ENCODE assay signal across 17 mouse cellular contexts in the genomic region with DNA sequence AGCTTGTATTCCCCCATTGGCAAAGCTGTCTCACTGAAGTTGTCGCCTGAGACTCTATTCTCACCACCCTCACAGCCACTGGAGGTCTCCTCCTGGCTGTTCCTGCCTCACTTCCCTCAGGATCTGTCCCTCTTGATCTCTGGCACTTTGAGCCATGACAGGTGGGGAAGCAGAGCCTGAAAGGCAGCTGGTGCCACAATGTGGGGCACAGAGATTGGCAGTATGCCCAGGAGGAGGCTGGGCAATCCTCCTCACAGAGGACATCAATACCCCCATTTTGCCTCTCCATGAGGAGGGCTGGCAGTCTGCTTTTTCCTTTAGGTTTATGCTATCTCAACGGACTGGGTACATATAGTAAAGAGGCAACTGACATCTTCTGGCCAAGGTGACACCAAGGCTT.
DNase-seq lines count a peak whose midpoint lies in the region; ATAC-seq and TF ChIP-seq lines count a peak whose summit lies in the region.
"Had no signal": no experiment of that assay in that cellular context is flagged by ENCODE, and none has a peak within 500 bp of the region (broad histone marks: within the 10 kb centered on the region; RNA-seq: fewer than 3 reads in every experiment).

No protein-coding gene starts in this region.

- no peaks in the 10 kb centered on the region for H3K9me3 ChIP-seq in hindbrain, postnatal 0 days (ENCODE audit: low read length)
- H3K9me3 ChIP-seq in hindbrain, embryonic 14.5 days (ENCODE audit: control insufficient read depth, low read length) = no peaks in the 10 kb centered on the region
- H3K9me3 ChIP-seq: heart, embryonic 15.5 days; midbrain, embryonic 13.5 days; neural tube, embryonic 12.5 days had no signal

- peak; percentile 1 for DNase-seq in adrenal gland, postnatal 25 days
- no peak for DNase-seq in adrenal gland, postnatal 10 days
- DNase-seq in hindbrain, postnatal 0 days (ENCODE audit: low spot score) = peak; percentile 59
- no peak for DNase-seq in hindbrain, embryonic 14.5 days (ENCODE audit: low spot score)
- peak; percentile 75 for DNase-seq in cerebellum, adult 11-12 months
- DNase-seq in cerebellum, postnatal 36 days = peak; percentile 20 to 37
- DNase-seq in lung, postnatal 4 days = no peak
- DNase-seq: adrenal gland, adult 8-10 months; kidney, adult 8-10 months; liver, postnatal 0 days; lung, postnatal 36 days had no signal

- ATAC-seq in hindbrain, postnatal 0 days = peak; percentile 71
- no peak; the same call in 1 of the 2 replicates for ATAC-seq in hindbrain, embryonic 14.5 days (ENCODE audit: low FRiP score)
- no peak for ATAC-seq in megakaryocyte, adult 5-6 weeks (ENCODE audit: poor library complexity, severe bottlenecking)
- ATAC-seq: liver, postnatal 0 days had no signal

- no peak overlapping the region for H3K9ac ChIP-seq in hindbrain, postnatal 0 days (replicated peaks; ENCODE audit: low read length)
- H3K9ac ChIP-seq in hindbrain, embryonic 14.5 days = no peak overlapping the region
- H3K9ac ChIP-seq: heart, embryonic 15.5 days; liver, postnatal 0 days; midbrain, embryonic 13.5 days; neural tube, embryonic 12.5 days had no signal

- no peaks in the 10 kb centered on the region for H3K27me3 ChIP-seq in hindbrain, postnatal 0 days (ENCODE audit: insufficient read depth, low read length)
- no peaks in the 10 kb centered on the region for H3K27me3 ChIP-seq in hindbrain, embryonic 14.5 days (ENCODE audit: control insufficient read depth, insufficient read depth, low read length)
- H3K27me3 ChIP-seq: heart, embryonic 15.5 days; midbrain, embryonic 13.5 days; neural tube, embryonic 12.5 days had no signal

- TF ChIP-seq CTCF in hindbrain, postnatal 0 days (IDR thresholded peaks at IDR 0.05; ENCODE audit: low read depth) = no peak

- H3K4me3 ChIP-seq in hindbrain, postnatal 0 days (ENCODE audit: low read length) = no peak overlapping the region
- H3K4me3 ChIP-seq in hindbrain, embryonic 14.5 days (replicated peaks; ENCODE audit: low read length) = no peak overlapping the region
- H3K4me3 ChIP-seq: erythroblast, embryonic 14.5 days; heart, embryonic 15.5 days; left cerebral cortex, adult 2 months; midbrain, embryonic 13.5 days; neural tube, embryonic 12.5 days had no signal

- no peak overlapping the region for H3K27ac ChIP-seq in hindbrain, postnatal 0 days
- no peak overlapping the region for H3K27ac ChIP-seq in hindbrain, embryonic 14.5 days
- H3K27ac ChIP-seq: heart, embryonic 15.5 days; left cerebral cortex, adult 2 months; midbrain, embryonic 13.5 days; neural tube, embryonic 12.5 days had no signal

- H3K36me3 ChIP-seq in hindbrain, postnatal 0 days (ENCODE audit: insufficient read depth, low read length) = no peaks in the 10 kb centered on the region
- no peaks in the 10 kb centered on the region for H3K36me3 ChIP-seq in hindbrain, embryonic 14.5 days (replicated peaks; ENCODE audit: control insufficient read depth, insufficient read depth)
- H3K36me3 ChIP-seq: heart, embryonic 15.5 days; midbrain, embryonic 13.5 days; neural tube, embryonic 12.5 days had no signal

- WGBS in hindbrain, postnatal 0 days = 46% methylated on average over 2 of the region's 2 CpGs
- 69% methylated on average over 2 of the region's 2 CpGs for WGBS in hindbrain, embryonic 14.5 days

- H3K4me2 ChIP-seq in hindbrain, postnatal 0 days (ENCODE audit: low read depth, low read length) = no peak overlapping the region
- H3K4me2 ChIP-seq in hindbrain, embryonic 14.5 days (replicated peaks) = no peak overlapping the region
- H3K4me2 ChIP-seq: heart, embryonic 15.5 days; midbrain, embryonic 13.5 days; neural tube, embryonic 12.5 days had no signal

- H3K4me1 ChIP-seq in hindbrain, postnatal 0 days (ENCODE audit: insufficient read depth, low read length) = peaks cover 4% of the 10 kb centered on the region; the same call in 1 of the 2 replicates
- no peaks in the 10 kb centered on the region for H3K4me1 ChIP-seq in hindbrain, embryonic 14.5 days (replicated peaks; ENCODE audit: control insufficient read depth, insufficient read depth, low read length)
- H3K4me1 ChIP-seq: heart, embryonic 15.5 days; midbrain, embryonic 13.5 days; neural tube, embryonic 12.5 days had no signal

Comparison
In these comparisons a context has a peak if more than half of its experiments do, and no peak if none do; other contexts are left out.
1. DNase-seq: peak in adrenal gland, postnatal 25 days (single experiment), hindbrain, postnatal 0 days (single experiment), cerebellum, adult 11-12 months (single experiment) and cerebellum, postnatal 36 days (2 of 2); none in adrenal gland, postnatal 10 days (single experiment), hindbrain, embryonic 14.5 days (single experiment) and lung, postnatal 4 days (0 of 2).